Comparison of ENCODE assay signal across 10 mouse cellular contexts in genomic region chr1:51789269-51789668, GRCm38 (mm10).
A peak's percentile ranks its signal among the peaks of the same experiment; 100 is the strongest.
DNase-seq lines count a peak whose midpoint lies in the region; ATAC-seq and TF ChIP-seq lines count a peak whose summit lies in the region.
"Had no signal": no experiment of that assay in that cellular context is flagged by ENCODE, and none has a peak within 500 bp of the region (broad histone marks: within the 10 kb centered on the region; RNA-seq: fewer than 3 reads in every experiment).

No protein-coding gene starts in this region.

- no peaks in the 10 kb centered on the region for H3K4me1 ChIP-seq in liver, postnatal 0 days (ENCODE audit: insufficient read depth)
- H3K4me1 ChIP-seq in liver, embryonic 11.5 days (replicated peaks; ENCODE audit: control insufficient read depth, insufficient read depth, low read length) = no peaks in the 10 kb centered on the region
- 0 out of 2 replicates have a peak, but pooled peaks cover 4% of the 10 kb centered on the region for H3K4me1 ChIP-seq in embryonic facial prominence, embryonic 12.5 days

- DNase-seq in gastrocnemius, adult 2 months = peak; percentile 22
- DNase-seq in gastrocnemius, postnatal 10 days = no peak
- no peak for DNase-seq in liver, postnatal 0 days
- no peak for DNase-seq in liver, embryonic 11.5 days (ENCODE audit: low spot score)
- DNase-seq in left cerebral cortex, adult 11 months (ENCODE audit: low spot score) = no peak
- DNase-seq in urinary bladder, adult 18-20 months (ENCODE audit: low spot score in 2 of 2) = no peak
- DNase-seq: retina, postnatal 1 day had no signal

- H3K4me3 ChIP-seq in gastrocnemius, adult 2 months = peak overlapping the region; percentile 38
- no peak overlapping the region for H3K4me3 ChIP-seq in liver, postnatal 0 days (ENCODE audit: low read depth, low read length)
- no peak overlapping the region for H3K4me3 ChIP-seq in liver, embryonic 11.5 days (ENCODE audit: low read depth, low read length)
- H3K4me3 ChIP-seq in embryonic facial prominence, embryonic 12.5 days = no peak overlapping the region

- H3K9me3 ChIP-seq in liver, postnatal 0 days (ENCODE audit: low read length) = peaks cover 4% of the 10 kb centered on the region; the same call in 1 of the 2 replicates
- no peaks in the 10 kb centered on the region for H3K9me3 ChIP-seq in liver, embryonic 11.5 days (ENCODE audit: control insufficient read depth, low read length)
- no peaks in the 10 kb centered on the region for H3K9me3 ChIP-seq in embryonic facial prominence, embryonic 12.5 days

- no peak for TF ChIP-seq CTCF in gastrocnemius, adult 2 months (IDR thresholded peaks at IDR 0.05)
- no peak for TF ChIP-seq CTCF in liver, postnatal 0 days (IDR thresholded peaks at IDR 0.05; ENCODE audit: low read depth)

- peak overlapping the region; percentile 32 for H3K27ac ChIP-seq in gastrocnemius, adult 2 months
- no peak overlapping the region for H3K27ac ChIP-seq in liver, postnatal 0 days (ENCODE audit: low read depth)
- H3K27ac ChIP-seq in liver, embryonic 11.5 days (ENCODE audit: low read depth, low read length) = no peak overlapping the region
- peak overlapping the region; percentile 47; the same call in 1 of the 2 replicates for H3K27ac ChIP-seq in embryonic facial prominence, embryonic 12.5 days

- H3K4me2 ChIP-seq in liver, postnatal 0 days (ENCODE audit: low read depth, low read length) = no peak overlapping the region
- no peak overlapping the region for H3K4me2 ChIP-seq in liver, embryonic 11.5 days
- no peak overlapping the region for H3K4me2 ChIP-seq in embryonic facial prominence, embryonic 12.5 days (replicated peaks)
- H3K4me2 ChIP-seq: midbrain, embryonic 11.5 days had no signal

- ATAC-seq in liver, postnatal 0 days = peak; percentile 33
- ATAC-seq in liver, embryonic 11.5 days (replicated peaks; ENCODE audit: low FRiP score) = no peak
- no peak for ATAC-seq in embryonic facial prominence, embryonic 12.5 days (ENCODE audit: insufficient number of reproducible peaks, insufficient read depth, low FRiP score, low TSS enrichment)
- ATAC-seq in megakaryocyte progenitor cell, adult 5-6 weeks (replicated peaks; ENCODE audit: poor library complexity) = peak; percentile 95

- peaks cover 9% of the 10 kb centered on the region; the same call in 1 of the 2 replicates for H3K36me3 ChIP-seq in liver, postnatal 0 days (replicated peaks; ENCODE audit: insufficient read depth, low read length)
- peaks cover 8% of the 10 kb centered on the region; the same call in 1 of the 2 replicates for H3K36me3 ChIP-seq in liver, embryonic 11.5 days (ENCODE audit: control insufficient read depth, insufficient read depth, low read length)
- peaks cover 34% of the 10 kb centered on the region; the same call in 1 of the 2 replicates for H3K36me3 ChIP-seq in embryonic facial prominence, embryonic 12.5 days

- H3K9ac ChIP-seq in liver, postnatal 0 days (replicated peaks) = no peak overlapping the region
- H3K9ac ChIP-seq in liver, embryonic 11.5 days (ENCODE audit: low read depth, low read length) = no peak overlapping the region
- H3K9ac ChIP-seq in embryonic facial prominence, embryonic 12.5 days = no peak overlapping the region

- intact Hi-C loops in gastrocnemius, adult 2 months (cut with DNase I) = loop anchor here (5.0 kb wide), 1 partner anchor 128 kb away; the partner anchor contains the start of gene Myo1b

- WGBS in liver, postnatal 0 days (ENCODE audit: insufficient replicate concordance) = 48% methylated on average over 6 of the region's 6 CpGs
- 58% methylated on average over 6 of the region's 6 CpGs for WGBS in liver, embryonic 11.5 days
- 25% methylated on average over 6 of the region's 6 CpGs for WGBS in embryonic facial prominence, embryonic 12.5 days

- no peak for TF ChIP-seq EP300 in liver, postnatal 0 days (IDR thresholded peaks at IDR 0.05; ENCODE audit: low read depth)

- no peaks in the 10 kb centered on the region for H3K27me3 ChIP-seq in liver, postnatal 0 days (ENCODE audit: insufficient read depth, low read length)
- H3K27me3 ChIP-seq in liver, embryonic 11.5 days (replicated peaks; ENCODE audit: control insufficient read depth, insufficient read depth, low read length) = no peaks in the 10 kb centered on the region
- no peaks in the 10 kb centered on the region for H3K27me3 ChIP-seq in embryonic facial prominence, embryonic 12.5 days

Comparison
In these comparisons a context has a peak if more than half of its experiments do, and no peak if none do; other contexts are left out.
1. ATAC-seq: peak in liver, postnatal 0 days (single experiment) and megakaryocyte progenitor cell, adult 5-6 weeks (single experiment); none in liver, embryonic 11.5 days (single experiment) and embryonic facial prominence, embryonic 12.5 days (single experiment).
2. H3K27ac ChIP-seq: peak in gastrocnemius, adult 2 months (single experiment) and embryonic facial prominence, embryonic 12.5 days (single experiment); none in liver, postnatal 0 days (single experiment) and liver, embryonic 11.5 days (single experiment).